Mouse (Mus musculus) thymus, postnatal 10 days (tissue): ENCODE measurements around the gene Otulinl.

Experiments used
- DNase-seq, 2 experiments: peaks; one replicate each; pipeline ENCODE4 v3.0.0; 2021; ENCODE audit warnings: low spot score in 2 of 2

Otulinl gene

GRCm38 (mm10) chr15:27680997-27681396 lies 382 bp downstream of the Otulinl start:
- peak; percentile 59 to 69 for DNase-seq

- no peak for DNase-seq
These were observed 2.9 kb downstream of the Otulinl start for GRCm38 (mm10) chr15:27678511-27678910.

GRCm38 (mm10) chr15:27677801-27678200 lies 3.6 kb downstream of the Otulinl start:
- no peak for DNase-seq

GRCm38 (mm10) chr15:27676211-27676610 lies 5.2 kb downstream of the Otulinl start:
- no peak for DNase-seq

- DNase-seq: no peak
These were observed 6.3 kb downstream of the Otulinl start for GRCm38 (mm10) chr15:27675122-27675521.

GRCm38 (mm10) chr15:27674041-27674440 lies 7.3 kb downstream of the Otulinl start:
- no peak for DNase-seq

- no peak for DNase-seq
These were observed 8.2 kb downstream of the Otulinl start for GRCm38 (mm10) chr15:27673151-27673550.

- DNase-seq: no peak
These were observed 9.1 kb downstream of the Otulinl start for GRCm38 (mm10) chr15:27672259-27672658.

GRCm38 (mm10) chr15:27671612-27672245 lies 9.7 kb downstream of the Otulinl start:
- DNase-seq: no peak

GRCm38 (mm10) chr15:27670708-27671107 lies 10.7 kb downstream of the Otulinl start:
- peak; percentile 61 to 74 for DNase-seq

GRCm38 (mm10) chr15:27669931-27670411 lies 11.4 kb downstream of the Otulinl start:
- DNase-seq: peak; percentile 42 to 62

GRCm38 (mm10) chr15:27669276-27669675 lies 12.1 kb downstream of the Otulinl start:
- no peak for DNase-seq

GRCm38 (mm10) chr15:27668557-27668956 lies 12.8 kb downstream of the Otulinl start:
- DNase-seq: peak in 1 of 2 experiments; percentile 40

GRCm38 (mm10) chr15:27668001-27668461 lies 13.3 kb downstream of the Otulinl start:
- DNase-seq: peak in 1 of 2 experiments; percentile 49

- DNase-seq: no peak
These were observed 14.4 kb downstream of the Otulinl start for GRCm38 (mm10) chr15:27666911-27667539.

- DNase-seq: no peak
These were observed 15.9 kb downstream of the Otulinl start for GRCm38 (mm10) chr15:27665392-27665911.

GRCm38 (mm10) chr15:27664126-27664525 lies 17.3 kb downstream of the Otulinl start:
- DNase-seq: no peak

GRCm38 (mm10) chr15:27662699-27663098 lies 18.7 kb downstream of the Otulinl start:
- DNase-seq: no peak

GRCm38 (mm10) chr15:27661696-27662095 lies 19.7 kb downstream of the Otulinl start:
- DNase-seq: peak in 1 of 2 experiments; percentile 2

- peak; percentile 82 to 93 for DNase-seq
These were observed 21.7 kb downstream of the Otulinl start for GRCm38 (mm10) chr15:27659592-27660244.

- peak in 1 of 2 experiments; percentile 2 for DNase-seq
These were observed 22.2 kb downstream of the Otulinl start for GRCm38 (mm10) chr15:27659143-27659542.

GRCm38 (mm10) chr15:27658356-27658755 lies 23.0 kb downstream of the Otulinl start:
- DNase-seq: no peak
